Mouse (Mus musculus) kidney, adult 8-10 months (tissue): ENCODE measurements around the gene Spred2.
"Not testable (repeated sequence)": the region's sequence is repeated elsewhere in the genome, so short reads cannot be mapped to it uniquely, and the experiment has no call there.

ENCODE experiments used
- DNase-seq, 2 experiments: peaks; one replicate each; pipeline ENCODE4 v3.0.0; 2022

Spred2 gene

GRCm38 (mm10) chr11:20064086-20064485 is 139.9 kb downstream of the Spred2 start:
- DNase-seq, result not testable (repeated sequence)

GRCm38 (mm10) chr11:20064926-20065325 is 140.8 kb downstream of the Spred2 start:
- DNase-seq, result no peak

- no peak for DNase-seq
These were observed 141.9 kb downstream of the Spred2 start for GRCm38 (mm10) chr11:20066106-20066505.

GRCm38 (mm10) chr11:20067521-20067920 is 143.3 kb downstream of the Spred2 start:
- no peak for DNase-seq

GRCm38 (mm10) chr11:20068346-20069004 is 144.3 kb downstream of the Spred2 start:
- no peak for DNase-seq

GRCm38 (mm10) chr11:20072174-20072573 is 148.0 kb downstream of the Spred2 start:
- DNase-seq, result peak; percentile 11 to 19

GRCm38 (mm10) chr11:20072826-20073225 is 148.7 kb downstream of the Spred2 start:
- no peak for DNase-seq
